Mouse (Mus musculus) megakaryocyte progenitor cell, adult 5-6 weeks (primary cell): ENCODE measurements around the gene Cnn2. TPM values are rescaled to one million over a fixed set of nuclear protein-coding genes. Genes with fewer than 3 reads are reported as not detected.

Source experiments
- ATAC-seq: replicated peaks from 2 replicates; pipeline ENCODE4 v1.8.0; 2016; ENCODE audit warnings: mild to moderate bottlenecking, moderate TSS enrichment, inconsistent platforms; ENCODE audit not compliant: poor library complexity
- total RNA-seq, 2 experiments: library from RNA; stranded (forward) in 1 of 2; stranded (reverse) in 1 of 2; fragments of 157-497, 149-512 nt in 1 of 2; fragments of 200-1000 nt in 1 of 2; gene quantifications; 2 replicates each; pipeline versions ENCODE4 v1.2.3 to v1.2.4; 2015 to 2017

Cnn2 gene
- total RNA-seq, 2 experiments from 2014 or later: 52.8 to 84.1 TPM

DNA sequence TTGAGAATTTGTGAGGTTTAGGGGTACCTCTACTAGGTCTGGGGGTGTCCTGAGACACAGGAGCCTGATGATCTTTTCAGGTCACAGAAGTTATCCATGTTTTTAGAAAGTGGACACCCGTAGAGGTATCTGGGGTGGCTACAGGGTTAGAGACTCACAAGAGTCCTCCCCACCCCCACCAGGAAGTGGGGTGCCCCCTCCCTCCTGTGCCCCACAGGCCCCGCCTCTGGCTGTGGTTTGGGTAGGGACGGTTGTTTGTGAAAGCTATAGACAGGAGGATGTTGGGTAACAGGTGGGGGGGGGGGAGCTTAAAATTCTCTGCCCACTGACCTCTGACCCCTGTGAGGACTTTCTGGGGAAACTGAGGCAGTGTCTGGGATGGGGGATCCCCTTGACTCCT is 29.0 kb downstream of the Cnn2 start:
- peak; percentile 59 for ATAC-seq

DNA sequence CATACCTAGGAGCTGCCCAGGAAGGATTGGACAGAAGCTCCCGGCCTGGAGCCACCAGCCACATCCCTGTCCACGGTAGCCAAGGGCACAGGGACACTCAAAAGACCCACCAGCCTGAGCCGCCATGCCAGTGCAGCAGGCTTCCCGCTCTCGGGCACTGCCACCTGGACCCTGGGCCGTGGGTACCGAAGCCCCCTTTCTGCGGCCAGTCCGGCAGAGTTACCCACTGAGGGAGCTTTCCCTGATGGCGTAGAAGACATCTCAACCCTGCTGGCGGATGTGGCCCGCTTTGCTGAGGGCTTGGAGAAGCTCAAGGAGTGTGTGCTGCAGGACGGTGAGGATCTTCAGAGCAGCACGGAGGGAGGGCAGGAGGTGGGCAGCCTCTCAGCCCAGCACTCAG is 29.4 kb downstream of the Cnn2 start:
- ATAC-seq: no peak

DNA sequence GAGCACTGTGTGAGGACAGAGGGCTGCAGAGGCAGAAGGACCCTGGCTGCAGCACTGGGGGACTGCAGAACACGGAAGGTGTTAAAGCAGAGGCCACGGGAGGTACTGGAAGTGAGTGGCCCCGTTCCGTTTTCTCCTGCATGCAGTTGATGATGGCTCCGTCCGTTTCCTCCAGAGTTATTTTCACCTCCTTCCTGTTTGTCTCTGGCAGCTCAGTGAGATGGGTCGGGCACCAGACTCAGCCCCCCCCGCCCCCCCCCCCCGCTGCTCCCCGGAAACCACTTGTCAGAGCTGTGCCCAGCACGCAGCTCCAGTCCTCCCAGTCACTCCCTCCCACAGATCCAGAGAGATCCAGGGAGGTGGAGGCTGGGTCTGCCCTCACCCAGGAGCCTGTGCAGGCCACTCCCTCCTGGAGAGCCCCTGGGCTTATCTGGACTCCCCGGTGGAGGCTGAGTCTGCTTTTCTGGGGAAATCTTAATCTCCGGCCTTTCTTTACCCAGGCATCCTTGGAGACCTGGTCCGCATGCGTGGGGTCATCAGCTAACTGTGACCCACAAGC is 30.4 kb downstream of the Cnn2 start:
- ATAC-seq: 0 out of 2 replicates have a peak, but pooled peaks have one; percentile 7

GRCm38 (mm10) chr10:80019471-80020131 is 31.2 kb downstream of the Cnn2 start:
- no peak for ATAC-seq

- ATAC-seq: no peak
Observed at GRCm38 (mm10) chr10:80020191-80020590, 31.8 kb downstream of the Cnn2 start.

- ATAC-seq: no peak
Observed at GRCm38 (mm10) chr10:80020603-80021319, 32.4 kb downstream of the Cnn2 start.

GRCm38 (mm10) chr10:80021320-80021641 is 32.9 kb downstream of the Cnn2 start:
- no peak for ATAC-seq

DNA sequence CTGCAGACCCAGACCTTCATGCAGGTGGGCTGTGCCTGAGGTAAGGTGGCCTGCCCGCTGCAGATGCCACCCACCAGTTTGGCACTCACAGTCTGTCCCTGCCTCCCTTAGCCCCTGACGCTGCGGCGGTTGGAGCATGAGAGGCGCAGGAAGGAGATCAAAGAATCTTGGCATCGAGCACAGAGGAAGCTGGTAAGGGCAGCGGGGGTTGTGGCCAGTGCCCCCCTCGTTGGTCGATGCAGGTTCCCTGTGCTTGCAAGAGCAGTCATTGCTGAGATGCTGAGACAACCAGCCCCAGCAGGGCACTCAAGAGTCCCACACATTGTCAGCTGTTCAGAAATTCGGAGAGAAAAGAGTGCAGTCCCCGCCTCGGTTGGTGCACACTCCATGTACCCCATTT is 33.8 kb downstream of the Cnn2 start:
- ATAC-seq: no peak

DNA sequence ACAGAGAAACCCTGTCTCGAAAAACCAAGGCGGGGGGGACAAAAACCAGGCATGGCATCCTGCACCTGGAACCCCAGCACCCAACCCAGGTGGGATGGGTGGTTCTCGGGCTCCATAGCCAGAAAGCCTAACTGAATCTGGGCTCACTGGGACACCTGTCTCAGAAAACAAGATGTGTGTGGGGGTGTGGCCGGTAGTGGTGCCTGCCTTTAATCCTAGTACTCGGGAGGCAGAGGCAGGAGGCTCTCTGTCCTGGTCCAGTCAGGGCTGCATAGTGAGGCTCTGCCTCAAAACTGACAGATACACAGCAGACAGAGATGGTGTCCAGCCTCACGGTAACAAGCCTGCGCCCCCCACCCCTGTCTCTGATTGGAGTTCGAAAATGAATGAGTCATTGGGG is 34.4 kb downstream of the Cnn2 start:
- ATAC-seq: no peak

DNA sequence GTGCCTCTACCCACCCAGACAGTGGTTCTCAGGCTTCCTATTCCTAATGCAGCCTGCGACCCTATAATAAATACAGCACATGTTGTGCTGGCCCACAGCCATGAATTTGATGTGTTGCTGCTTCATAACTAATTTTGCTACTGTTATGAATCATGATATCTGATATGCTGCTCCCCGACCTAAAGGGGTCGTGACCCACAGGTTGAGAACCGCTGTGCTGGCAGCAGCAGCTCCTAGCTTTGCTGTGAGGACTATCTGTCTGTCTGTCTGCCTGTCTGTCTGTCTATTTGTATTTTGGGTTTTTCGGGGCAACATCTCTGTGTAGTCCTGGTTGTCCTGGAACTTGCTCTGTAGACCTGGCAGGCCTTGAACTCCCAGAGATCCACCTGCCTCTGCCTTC is 35.4 kb downstream of the Cnn2 start:
- ATAC-seq: no peak

- ATAC-seq: peak; percentile 44
Observed at GRCm38 (mm10) chr10:80024229-80025043, 36.1 kb downstream of the Cnn2 start.

DNA sequence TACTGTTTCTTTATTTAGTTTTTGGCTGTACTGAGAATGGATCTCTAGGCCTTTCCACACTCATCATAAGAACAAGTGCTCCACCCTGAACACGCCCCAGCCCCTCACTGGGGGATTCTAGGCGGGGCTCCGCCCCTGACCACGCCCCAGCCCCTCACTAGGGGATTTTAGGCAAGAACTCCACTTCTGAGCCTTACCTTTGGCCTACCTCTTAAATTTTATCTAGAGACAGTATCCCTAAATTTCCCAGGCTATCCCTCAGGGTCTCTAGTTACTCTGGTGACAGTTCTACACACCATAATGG is 36.6 kb downstream of the Cnn2 start:
- ATAC-seq: no peak

- no peak for ATAC-seq
Observed at GRCm38 (mm10) chr10:80025463-80025862, 37.1 kb downstream of the Cnn2 start.

DNA sequence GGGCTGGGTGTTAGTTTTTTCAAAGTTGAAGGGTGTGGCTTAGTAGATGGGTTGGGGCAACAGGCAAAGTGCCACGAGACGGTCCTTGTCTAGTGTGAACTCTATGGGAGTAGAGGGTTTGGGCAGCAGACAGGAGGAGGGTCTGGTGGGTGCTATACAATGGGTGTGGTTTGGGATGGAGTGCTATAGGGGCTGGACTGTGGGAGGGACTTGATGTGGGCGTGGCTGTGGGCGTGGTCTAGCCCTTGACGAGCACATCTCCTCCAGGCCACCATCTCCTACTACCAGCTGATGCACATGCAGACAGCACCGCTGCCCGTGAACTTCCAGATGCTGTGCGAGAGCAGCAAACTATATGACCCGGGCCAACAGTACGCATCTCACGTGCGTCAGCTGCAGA is 37.5 kb downstream of the Cnn2 start:
- peak; percentile 57 for ATAC-seq

DNA sequence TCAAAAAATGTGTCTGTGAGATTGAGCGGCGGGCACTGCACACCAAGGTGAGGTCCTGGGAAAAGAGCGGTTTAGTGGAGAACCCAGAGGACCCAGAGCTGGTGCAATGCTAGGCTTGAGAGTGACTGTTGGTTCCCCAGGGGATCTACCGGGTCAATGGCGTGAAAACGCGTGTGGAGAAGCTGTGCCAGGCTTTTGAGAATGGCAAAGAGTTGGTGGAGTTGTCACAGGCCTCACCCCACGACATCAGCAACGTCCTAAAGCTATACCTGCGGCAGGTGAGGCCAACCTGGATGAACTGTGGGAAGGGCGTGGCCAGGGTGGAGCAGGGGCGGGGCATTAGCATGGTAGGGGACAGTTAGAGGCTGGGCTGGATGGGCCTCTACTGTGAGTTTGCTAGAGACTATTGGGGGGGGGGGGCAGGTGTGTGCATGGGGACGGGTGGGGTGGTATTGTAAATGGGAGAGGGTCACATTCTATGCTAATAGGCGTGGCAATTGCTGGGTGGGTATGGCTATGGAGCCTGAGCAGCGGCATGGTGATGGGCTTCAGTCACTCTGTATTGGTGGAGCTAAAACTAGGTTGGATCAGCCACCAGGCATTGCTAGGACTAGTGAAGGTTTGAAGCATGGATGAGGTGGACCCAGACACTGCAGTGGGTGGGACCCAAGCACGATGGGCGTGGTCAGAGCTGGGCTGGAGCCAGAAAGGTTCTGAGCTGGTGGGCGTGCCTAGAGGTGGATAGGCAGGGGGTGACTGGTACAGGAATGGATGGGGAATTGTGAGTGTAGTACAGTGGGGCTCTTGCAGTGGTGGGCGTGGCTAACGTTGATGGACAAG is 39.5 kb downstream of the Cnn2 start:
- peak; percentile 40; the same call in 1 of the 2 replicates for ATAC-seq

DNA sequence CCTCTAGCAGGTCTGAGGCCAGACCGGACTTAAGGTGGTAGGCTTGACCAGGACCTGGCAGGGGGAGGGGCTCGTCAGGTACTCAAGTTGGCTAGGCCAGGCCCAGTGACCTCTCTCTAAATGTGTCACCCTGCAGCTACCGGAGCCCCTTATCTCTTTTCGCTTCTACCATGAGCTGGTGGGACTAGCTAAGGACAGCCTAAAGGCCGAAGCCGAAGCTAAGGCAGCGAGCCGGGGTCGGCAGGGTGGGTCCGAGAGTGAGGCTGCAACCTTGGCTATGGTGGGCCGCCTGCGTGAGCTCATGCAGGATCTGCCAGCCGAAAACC is 40.1 kb downstream of the Cnn2 start:
- ATAC-seq: no peak

GRCm38 (mm10) chr10:80030191-80030590 is 41.8 kb downstream of the Cnn2 start:
- ATAC-seq: no peak

GRCm38 (mm10) chr10:80030736-80031135 is 42.4 kb downstream of the Cnn2 start:
- no peak for ATAC-seq

- peak; percentile 51 for ATAC-seq
Observed at GRCm38 (mm10) chr10:80032799-80033480, 44.6 kb downstream of the Cnn2 start.
